In the genomic region with DNA sequence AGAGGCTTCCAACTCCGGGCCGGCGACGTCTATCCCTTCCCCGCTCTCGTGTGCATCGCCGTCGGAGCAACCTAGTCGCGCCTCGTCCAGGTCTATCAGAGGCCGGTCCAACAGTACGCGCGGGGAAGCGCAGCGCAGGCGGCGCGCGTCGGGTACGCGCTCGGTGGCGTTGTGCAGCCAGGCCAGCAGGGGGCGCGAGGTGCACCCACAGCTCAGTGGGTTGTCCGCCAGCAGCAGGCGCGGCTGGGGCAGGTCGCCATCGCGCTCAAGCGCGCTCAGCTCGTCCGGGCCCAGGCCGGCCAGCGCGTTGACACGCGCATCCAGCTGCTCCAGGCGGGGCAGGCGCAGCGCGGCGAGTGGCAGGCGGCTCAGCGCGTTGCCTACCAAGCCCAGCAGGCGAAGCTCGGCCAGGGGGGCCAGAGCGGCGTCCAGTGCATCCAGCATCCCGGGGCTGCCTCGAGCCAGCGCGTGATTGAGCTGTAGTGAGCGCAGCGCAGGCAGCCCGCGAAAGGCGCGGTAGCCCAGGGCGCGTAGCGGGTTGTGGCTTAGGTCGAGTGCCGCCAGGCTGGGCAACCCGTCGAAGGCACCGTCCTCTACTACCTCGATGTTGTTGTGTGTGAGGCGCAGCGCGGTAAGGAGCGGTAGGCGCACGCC, we compare ENCODE assay signal across 8 mouse cellular contexts. TPM values are rescaled to one million over a fixed set of nuclear protein-coding genes. Genes with fewer than 3 reads are reported as not detected.
DNase-seq lines count a peak whose midpoint lies in the region.

No protein-coding gene starts in this region.

- peak; percentile 95 for DNase-seq in ZHBTc4 (ENCODE audit: low read depth, low spot score)
- peak; percentile 85 for DNase-seq in embryo, embryonic 10.5 days (ENCODE audit: low spot score)
- peak; percentile 97 for DNase-seq in gastrocnemius, postnatal 10 days
- peak; percentile 37 for DNase-seq in hindlimb bud, embryonic 11.5 days (ENCODE audit: extremely low spot score, low read depth, low spot score)
- peak; percentile 87 to 90 for DNase-seq in left cerebral cortex, adult 18-20 months (ENCODE audit: low spot score in 2 of 2)
- DNase-seq in lung, postnatal 36 days, result peak; percentile 88
- peak; percentile 89 for DNase-seq in retina, embryonic 14.5 days (ENCODE audit: low spot score)
- DNase-seq in thymus, postnatal 25 days, result peak; percentile 82

RNA-seq across cellular contexts. Expression of gene Tpbgl, which starts 1.1 kb away (rescaled TPM):
- 10 to 100 TPM; 36.4 to 42.1 TPM for total RNA-seq in gastrocnemius, postnatal 10 days (2021)
- 1 to 10 TPM; 3.8 to 4.8 TPM for total RNA-seq in left cerebral cortex, adult 18-20 months (2021)

Comparison
In these comparisons a context has a peak if more than half of its experiments do, and no peak if none do; other contexts are left out.
1. Peak in every context shown above with its lines: DNase-seq.
2. DNase-seq: peak in every context shown above with its lines; median percentile 97 in gastrocnemius, postnatal 10 days; 95 in ZHBTc4; 89 in retina, embryonic 14.5 days; 88 in left cerebral cortex, adult 18-20 months; 88 in lung, postnatal 36 days; 85 in embryo, embryonic 10.5 days; 82 in thymus, postnatal 25 days; 37 in hindlimb bud, embryonic 11.5 days.
3. RNA of gene Tpbgl, which starts 1.1 kb away (total RNA-seq): 36.4 to 42.1 TPM in gastrocnemius, postnatal 10 days; 3.8 to 4.8 TPM in left cerebral cortex, adult 18-20 months; every median in the first group is over 4 times any median in the second.